ENCODE assay signal across 9 mouse cellular contexts in genomic region chr6:108476797-108477235, GRCm38 (mm10).
DNase-seq lines count a peak whose midpoint lies in the region; ATAC-seq and TF ChIP-seq lines count a peak whose summit lies in the region.
"Had no signal": no experiment of that assay in that cellular context is flagged by ENCODE, and none has a peak within 500 bp of the region (broad histone marks: within the 10 kb centered on the region; RNA-seq: fewer than 3 reads in every experiment).

No protein-coding gene starts in this region.

- TF ChIP-seq POLR2A in spleen, adult 2 months (IDR thresholded peaks at IDR 0.05; ENCODE audit: low read depth, low read length): no peak

- H3K4me2 ChIP-seq in lung, embryonic 14.5 days: no peak overlapping the region
- no peak overlapping the region for H3K4me2 ChIP-seq in forebrain, embryonic 12.5 days
- H3K4me2 ChIP-seq: hindbrain, embryonic 15.5 days had no signal

- H3K4me3 ChIP-seq in spleen, adult 2 months (ENCODE audit: extremely low read depth, insufficient read depth, insufficient read length): no peak overlapping the region
- H3K4me3 ChIP-seq in lung, embryonic 14.5 days (ENCODE audit: low read depth, low read length): no peak overlapping the region
- no peak overlapping the region for H3K4me3 ChIP-seq in forebrain, embryonic 12.5 days (replicated peaks)
- H3K4me3 ChIP-seq in forebrain, embryonic 10.5 days: no peak overlapping the region
- H3K4me3 ChIP-seq: hindbrain, embryonic 15.5 days had no signal

- peak overlapping the region; percentile 46 for H3K27ac ChIP-seq in spleen, adult 2 months (ENCODE audit: insufficient read depth, low read length)
- 0 out of 2 replicates have a peak overlapping the region, but pooled peaks have one; percentile 13 for H3K27ac ChIP-seq in lung, embryonic 14.5 days (ENCODE audit: low read depth)
- no peak overlapping the region for H3K27ac ChIP-seq in forebrain, embryonic 12.5 days
- H3K27ac ChIP-seq in forebrain, embryonic 10.5 days: no peak overlapping the region
- H3K27ac ChIP-seq: hindbrain, embryonic 15.5 days had no signal

- ATAC-seq in lung, embryonic 14.5 days (ENCODE audit: insufficient read depth): no peak
- no peak for ATAC-seq in forebrain, embryonic 12.5 days (ENCODE audit: low FRiP score)

- H3K27me3 ChIP-seq in spleen, adult 2 months (ENCODE audit: control insufficient read depth, insufficient read depth, low read length): no peaks in the 10 kb centered on the region
- no peaks in the 10 kb centered on the region for H3K27me3 ChIP-seq in lung, embryonic 14.5 days (ENCODE audit: insufficient read depth, low read length)
- H3K27me3 ChIP-seq in forebrain, embryonic 12.5 days: no peaks in the 10 kb centered on the region
- H3K27me3 ChIP-seq in forebrain, embryonic 10.5 days (ENCODE audit: poor library complexity, severe bottlenecking): no peaks in the 10 kb centered on the region
- H3K27me3 ChIP-seq: hindbrain, embryonic 15.5 days had no signal

- H3K9me3 ChIP-seq in lung, embryonic 14.5 days (ENCODE audit: low read depth, low read length): no peaks in the 10 kb centered on the region
- no peaks in the 10 kb centered on the region for H3K9me3 ChIP-seq in forebrain, embryonic 12.5 days
- H3K9me3 ChIP-seq in forebrain, embryonic 10.5 days: no peaks in the 10 kb centered on the region
- H3K9me3 ChIP-seq: hindbrain, embryonic 15.5 days had no signal

- H3K4me1 ChIP-seq in spleen, adult 2 months (ENCODE audit: control insufficient read depth, insufficient read depth, insufficient read length): no peaks in the 10 kb centered on the region; the same call in 1 of the 2 replicates
- H3K4me1 ChIP-seq in lung, embryonic 14.5 days (ENCODE audit: insufficient read depth): 0 out of 2 replicates have a peak, but pooled peaks cover 2% of the 10 kb centered on the region
- no peaks in the 10 kb centered on the region for H3K4me1 ChIP-seq in forebrain, embryonic 12.5 days
- H3K4me1 ChIP-seq in forebrain, embryonic 10.5 days: no peaks in the 10 kb centered on the region
- H3K4me1 ChIP-seq: hindbrain, embryonic 15.5 days had no signal

- TF ChIP-seq CTCF in spleen, adult 2 months (IDR thresholded peaks at IDR 0.05; ENCODE audit: extremely low read depth, insufficient read depth, insufficient read length, insufficient replicate concordance): no peak
- no peak for TF ChIP-seq CTCF in lung, embryonic 14.5 days (IDR thresholded peaks at IDR 0.05; ENCODE audit: low read depth)

- intact Hi-C loops in heart, postnatal 14 days (cut with DNase I): no loop called here

- 24% methylated on average over 8 of the region's 8 CpGs for WGBS in spleen, adult 2 months
- WGBS in lung, embryonic 14.5 days: 58% methylated on average over 8 of the region's 8 CpGs
- 87% methylated on average over 8 of the region's 8 CpGs for WGBS in forebrain, embryonic 12.5 days
- 89% methylated on average over 8 of the region's 8 CpGs for whole genome bisulfite sequencing in forebrain, embryonic 10.5 days

- H3K36me3 ChIP-seq in spleen, adult 2 months (ENCODE audit: control insufficient read depth, insufficient read depth, low read length): peaks cover 14% of the 10 kb centered on the region
- 0 out of 2 replicates have a peak, but pooled peaks cover 14% of the 10 kb centered on the region for H3K36me3 ChIP-seq in lung, embryonic 14.5 days (ENCODE audit: insufficient read depth)
- no peaks in the 10 kb centered on the region for H3K36me3 ChIP-seq in forebrain, embryonic 12.5 days (replicated peaks)
- H3K36me3 ChIP-seq in forebrain, embryonic 10.5 days (replicated peaks): peaks cover 29% of the 10 kb centered on the region
- H3K36me3 ChIP-seq: hindbrain, embryonic 15.5 days had no signal

- H3K9ac ChIP-seq in lung, embryonic 14.5 days: no peak overlapping the region
- H3K9ac ChIP-seq in forebrain, embryonic 12.5 days: no peak overlapping the region
- H3K9ac ChIP-seq: hindbrain, embryonic 15.5 days had no signal

- peak in 1 of 2 experiments; percentile 9 for DNase-seq in spleen, adult 2 months (ENCODE audit: low read depth in 1 of 2, low spot score in 2 of 2)
- DNase-seq in spleen, adult 12 weeks (ENCODE audit: low spot score): no peak
- peak; percentile 47 to 51 for DNase-seq in heart, postnatal 14 days
- DNase-seq in lung, embryonic 14.5 days: peak; percentile 67
- DNase-seq in urinary bladder, postnatal 36 days (ENCODE audit: low spot score in 2 of 2): peak; percentile 74 to 76
- DNase-seq in left cerebral cortex, adult 9 months (ENCODE audit: low spot score in 2 of 2): no peak
- no peak for DNase-seq in forebrain, embryonic 10.5 days (ENCODE audit: extremely low spot score, low spot score)

Comparison
In these comparisons a context has a peak if more than half of its experiments do, and no peak if none do; other contexts are left out.
1. DNase-seq: peak in heart, postnatal 14 days (2 of 2), lung, embryonic 14.5 days (single experiment) and urinary bladder, postnatal 36 days (2 of 2); none in spleen, adult 12 weeks (single experiment), left cerebral cortex, adult 9 months (0 of 2) and forebrain, embryonic 10.5 days (single experiment).
2. H3K27ac ChIP-seq: peak in spleen, adult 2 months (single experiment) and lung, embryonic 14.5 days (single experiment); none in forebrain, embryonic 12.5 days (single experiment) and forebrain, embryonic 10.5 days (single experiment).